Mouse (Mus musculus) cortical plate, adult 2 months (tissue): ENCODE results near the gene Rpn1. TPM values are rescaled to one million over a fixed set of nuclear protein-coding genes. Genes with fewer than 3 reads are reported as not detected.

Experiments
- H3K27ac ChIP-seq: fragments of 200-500 bp; 2 replicates; pipeline ENCODE4 v1.5.1; 2012; ENCODE audit warnings: low read length, control low read depth, inconsistent platforms; ENCODE audit not compliant: insufficient read depth
- H3K4me1 ChIP-seq: fragments of 200-500 bp; 2 replicates; pipeline ENCODE4 v1.6.1; 2011; ENCODE audit warnings: low read length; ENCODE audit not compliant: control insufficient read depth, insufficient read depth
- H3K4me3 ChIP-seq: fragments of 200-500 bp; 2 replicates; pipeline ENCODE4 v1.5.1; 2011; ENCODE audit warnings: mild to moderate bottlenecking, low read length, control low read depth; ENCODE audit not compliant: insufficient read depth
- CTCF ChIP-seq: fragments of 200-500 bp; IDR thresholded peaks from 2 replicates; pipeline ENCODE4 v1.5.1; 2011; ENCODE audit warnings: mild to moderate bottlenecking, control low read depth, low read length; ENCODE audit not compliant: insufficient read depth; ENCODE audit errors: extremely low read depth
- POLR2A ChIP-seq: fragments of 200-500 bp; IDR thresholded peaks from 2 replicates; pipeline ENCODE4 v1.6.1; 2011; ENCODE audit warnings: mild to moderate bottlenecking, low read length, control low read depth; ENCODE audit not compliant: insufficient read depth; ENCODE audit errors: extremely low read depth
- polyA plus RNA-seq: library from polyadenylated mRNA; depleted of rRNA; stranded (reverse); fragments of >200 nt; gene quantifications from 2 replicates; pipeline ENCODE4 v1.2.3, GENCODE M21; 2012

Gene Rpn1
- polyA plus RNA-seq, 1 experiment, result 150 TPM

- Histone ChIP-seq H3K27ac (no peak overlapping the region), H3K4me3 (peak overlapping the region; percentile 89; the same call in 1 of the 2 replicates), H3K4me1 (peaks cover 8% of the 10 kb centered on the region)
- no peak for TF ChIP-seq CTCF
- no peak for TF ChIP-seq POLR2A
Observed at GRCm38 (mm10) chr6:88083672-88084071, 610 bp upstream of the Rpn1 start.

- Histone ChIP-seq H3K4me3 (no peak overlapping the region), H3K27ac (no peak overlapping the region), H3K4me1 (peaks cover 8% of the 10 kb centered on the region)
- TF ChIP-seq CTCF, result no peak
- no peak for TF ChIP-seq POLR2A
Observed at GRCm38 (mm10) chr6:88088971-88089370, 4.7 kb downstream of the Rpn1 start.

- H3K4me1 ChIP-seq, result no peaks in the 10 kb centered on the region
- no peak for TF ChIP-seq POLR2A
- TF ChIP-seq CTCF, result no peak
- H3K27ac ChIP-seq, result no peak overlapping the region
- no peak overlapping the region for H3K4me3 ChIP-seq
Observed at GRCm38 (mm10) chr6:88095377-88095776, 11.1 kb downstream of the Rpn1 start.

GRCm38 (mm10) chr6:88102096-88102495, 17.8 kb downstream of the Rpn1 start:
- no peak for TF ChIP-seq CTCF
- no peak for TF ChIP-seq POLR2A
- Histone ChIP-seq H3K27ac (peak overlapping the region; percentile 17; the same call in 1 of the 2 replicates), H3K4me3 (no peak overlapping the region), H3K4me1 (0 out of 2 replicates have a peak, but pooled peaks cover 1% of the 10 kb centered on the region)

- Histone ChIP-seq H3K27ac (peak overlapping the region; percentile 11; the same call in 1 of the 2 replicates), H3K4me1 (0 out of 2 replicates have a peak, but pooled peaks cover 1% of the 10 kb centered on the region), H3K4me3 (peak overlapping the region; percentile 16; the same call in 1 of the 2 replicates)
- TF ChIP-seq CTCF (peak; percentile 97), POLR2A (peak; percentile 79)
Observed at GRCm38 (mm10) chr6:88105783-88106611, 21.7 kb downstream of the Rpn1 start.

- Histone ChIP-seq H3K4me1 (0 out of 2 replicates have a peak, but pooled peaks cover 1% of the 10 kb centered on the region), H3K4me3 (0 out of 2 replicates have a peak overlapping the region, but pooled peaks have one; percentile 16), H3K27ac (no peak overlapping the region)
- TF ChIP-seq CTCF, result no peak
- TF ChIP-seq POLR2A, result no peak
Observed at GRCm38 (mm10) chr6:88106612-88107123, 22.4 kb downstream of the Rpn1 start.

- Histone ChIP-seq H3K27ac (no peak overlapping the region), H3K4me1 (0 out of 2 replicates have a peak, but pooled peaks cover 1% of the 10 kb centered on the region), H3K4me3 (no peak overlapping the region)
- no peak for TF ChIP-seq POLR2A
- TF ChIP-seq CTCF, result no peak
Observed at GRCm38 (mm10) chr6:88107661-88108535, 23.6 kb downstream of the Rpn1 start.

GRCm38 (mm10) chr6:88113139-88113538, 28.9 kb downstream of the Rpn1 start:
- Histone ChIP-seq H3K27ac (no peak overlapping the region), H3K4me1 (no peaks in the 10 kb centered on the region)
- no peak for TF ChIP-seq POLR2A
- peak; percentile 87 for TF ChIP-seq CTCF

GRCm38 (mm10) chr6:88114414-88114813, 30.1 kb downstream of the Rpn1 start:
- H3K27ac ChIP-seq, result no peak overlapping the region
- no peaks in the 10 kb centered on the region for H3K4me1 ChIP-seq
- no peak overlapping the region for H3K4me3 ChIP-seq
- TF ChIP-seq POLR2A, result no peak
- TF ChIP-seq CTCF, result no peak

More at GRCm38 (mm10) chr6:88113139-88113538, 28.9 kb downstream of the Rpn1 start:
- H3K4me3 ChIP-seq, result no peak overlapping the region
